Mouse (Mus musculus) megakaryocyte-erythroid progenitor cell, adult 5 weeks (primary cell): ENCODE measurements around the gene Zar1l. TPM values are rescaled to one million over a fixed set of nuclear protein-coding genes. Genes with fewer than 3 reads are reported as not detected.

Experiments
- polyA plus RNA-seq: library from polyadenylated mRNA; stranded (reverse); fragments of >175 nt; gene quantifications from 2 replicates; pipeline ENCODE4 v1.2.3, GENCODE M21; 2012

Gene Zar1l
- not detected in 2 replicates for polyA plus RNA-seq

GRCm38 (mm10) chr5:150518064-150518463 lies at the start of gene Zar1l:
Zar1l (minus strand) TSS chr5:150518164.

GRCm38 (mm10) chr5:150521937-150522866 lies 4.2 kb upstream of the Zar1l start, which contains the start of gene Brca2:
Brca2 (plus strand) TSS chr5:150522630.

Other genes starting within 250 kb of the Zar1l start
- 6.0 and 7.3 TPM in 2 replicates for gene Brca2, start 4.5 kb upstream of the Zar1l start, polyA plus RNA-seq
- 32.1 and 34.0 TPM in 2 replicates for gene N4bp2l1, start 79.0 kb upstream of the Zar1l start, polyA plus RNA-seq
- 27.2 and 32.2 TPM in 2 replicates for gene N4bp2l2, start 148.0 kb upstream of the Zar1l start, polyA plus RNA-seq
- gene Pds5b, start 155.6 kb upstream of the Zar1l start, polyA plus RNA-seq, result 2.7 and 3.8 TPM in 2 replicates